ENCODE assay signal across 9 mouse cellular contexts in genomic region chr5:5481662-5482061, GRCm38 (mm10). TPM values are rescaled to one million over a fixed set of nuclear protein-coding genes. Genes with fewer than 3 reads are reported as not detected.
DNase-seq lines count a peak whose midpoint lies in the region; ATAC-seq lines count a peak whose summit lies in the region.
"Had no signal": no experiment of that assay in that cellular context is flagged by ENCODE, and none has a peak within 500 bp of the region (broad histone marks: within the 10 kb centered on the region; RNA-seq: fewer than 3 reads in every experiment).

No protein-coding gene starts in this region.

- no peak overlapping the region for H3K4me3 ChIP-seq in forebrain, embryonic 11.5 days (ENCODE audit: low read depth, low read length)
- H3K4me3 ChIP-seq in forebrain, embryonic 12.5 days (replicated peaks), result no peak overlapping the region

- WGBS in forebrain, embryonic 11.5 days, result 10% methylated on average over 1 of the region's 1 CpGs
- WGBS in forebrain, embryonic 12.5 days, result 7% methylated on average over 1 of the region's 1 CpGs

- no peak overlapping the region for H3K27ac ChIP-seq in forebrain, embryonic 11.5 days (ENCODE audit: low read depth, low read length)
- no peak overlapping the region for H3K27ac ChIP-seq in forebrain, embryonic 12.5 days

- no peak overlapping the region for H3K4me2 ChIP-seq in forebrain, embryonic 11.5 days (ENCODE audit: low read depth, low read length, severe bottlenecking)
- no peak overlapping the region for H3K4me2 ChIP-seq in forebrain, embryonic 12.5 days

- H3K36me3 ChIP-seq in forebrain, embryonic 11.5 days (ENCODE audit: control insufficient read depth, insufficient read depth, low read length), result no peaks in the 10 kb centered on the region
- no peaks in the 10 kb centered on the region for H3K36me3 ChIP-seq in forebrain, embryonic 12.5 days (replicated peaks)

- DNase-seq in forebrain, embryonic 11.5 days (ENCODE audit: low spot score), result no peak
- DNase-seq in left cerebral cortex, postnatal 14 days (ENCODE audit: low spot score in 2 of 2), result peak; percentile 38 to 48
- no peak for DNase-seq in left cerebral cortex, postnatal 36 days (ENCODE audit: low spot score in 2 of 2)
- peak; percentile 63 for DNase-seq in embryo, embryonic 10 days (ENCODE audit: low spot score)
- no peak for DNase-seq in spleen, postnatal 14 days (ENCODE audit: low spot score in 2 of 2)
- no peak for DNase-seq in cerebellum, adult 8-10 months

- intact Hi-C loops in left cerebral cortex, postnatal 14 days (cut with DNase I), result loop anchor here (2.0 to 5.0 kb wide), 2 partner anchors 214 to 519 kb away; no protein-coding TSS in a partner anchor
- intact Hi-C loops in left cerebral cortex, postnatal 36 days (cut with DNase I), result loop anchor here (5.0 kb wide), 2 partner anchors 214 to 519 kb away; no protein-coding TSS in a partner anchor

- no peak overlapping the region for H3K9ac ChIP-seq in forebrain, embryonic 11.5 days (ENCODE audit: low read length)
- no peak overlapping the region for H3K9ac ChIP-seq in forebrain, embryonic 12.5 days

- no peaks in the 10 kb centered on the region for H3K27me3 ChIP-seq in forebrain, embryonic 11.5 days (ENCODE audit: control insufficient read depth, insufficient read depth, low read length)
- H3K27me3 ChIP-seq in forebrain, embryonic 12.5 days, result no peaks in the 10 kb centered on the region

- peak; percentile 56; the same call in 1 of the 2 replicates for ATAC-seq in forebrain, embryonic 11.5 days (replicated peaks; ENCODE audit: low FRiP score)
- no peak for ATAC-seq in forebrain, embryonic 12.5 days (ENCODE audit: low FRiP score)
- peak; percentile 82 for ATAC-seq in megakaryocyte, adult 5-6 weeks (ENCODE audit: poor library complexity, severe bottlenecking)

- H3K4me1 ChIP-seq in forebrain, embryonic 11.5 days (replicated peaks; ENCODE audit: control insufficient read depth, insufficient read depth, low read length), result no peaks in the 10 kb centered on the region
- H3K4me1 ChIP-seq in forebrain, embryonic 12.5 days, result no peaks in the 10 kb centered on the region

- no peaks in the 10 kb centered on the region for H3K9me3 ChIP-seq in forebrain, embryonic 11.5 days (ENCODE audit: control insufficient read depth, low read length)
- no peaks in the 10 kb centered on the region for H3K9me3 ChIP-seq in forebrain, embryonic 12.5 days

RNA-seq across cellular contexts. Expression of gene 1700015F17Rik, which starts 2.7 kb away (rescaled TPM):
- not detected in 2 replicates for polyA plus RNA-seq in forebrain, embryonic 11.5 days (2014; fragmentation: Nextera tagmentation; extraction: Ambion mirVana)
- polyA plus RNA-seq in forebrain, embryonic 12.5 days (2016; fragmentation: Nextera tagmentation; extraction: Ambion mirVana), result not detected in 2 replicates
- total RNA-seq in left cerebral cortex, postnatal 14 days (2021), result 1 to 10 TPM in 1 of 2 experiments, not detected in 1; 1.2 TPM
- total RNA-seq in left cerebral cortex, postnatal 36 days (2021), result under 1 TPM in 1 of 2 experiments, not detected in 1; 0.79 TPM
- total RNA-seq in megakaryocyte, adult 5-6 weeks (2015), result not detected in 2 replicates
- total RNA-seq in megakaryocyte, adult 5-6 weeks (2017), result not detected in 2 replicates
- polyA plus RNA-seq: lung, embryonic 16.5 days had no signal

RNA-seq across cellular contexts. Expression of gene Cldn12, which starts 33.1 kb away (rescaled TPM):
- 34.9 and 41.3 TPM in 2 replicates for polyA plus RNA-seq in forebrain, embryonic 11.5 days (2014; fragmentation: Nextera tagmentation; extraction: Ambion mirVana)
- 32.0 and 36.4 TPM in 2 replicates for polyA plus RNA-seq in forebrain, embryonic 12.5 days (2016; fragmentation: Nextera tagmentation; extraction: Ambion mirVana)
- 10 to 100 TPM; 54.0 to 56.7 TPM for total RNA-seq in left cerebral cortex, postnatal 14 days (2021)
- total RNA-seq in left cerebral cortex, postnatal 36 days (2021), result 10 to 100 TPM; 42.1 to 44.2 TPM
- total RNA-seq in megakaryocyte, adult 5-6 weeks (2015), result 0.80 and 3.2 TPM in 2 replicates
- 2.2 and 2.3 TPM in 2 replicates for total RNA-seq in megakaryocyte, adult 5-6 weeks (2017)

Comparison
In these comparisons a context has a peak if more than half of its experiments do, and no peak if none do; other contexts are left out.
1. DNase-seq: peak in left cerebral cortex, postnatal 14 days (2 of 2) and embryo, embryonic 10 days (single experiment); none in forebrain, embryonic 11.5 days (single experiment), left cerebral cortex, postnatal 36 days (0 of 2), spleen, postnatal 14 days (0 of 2) and cerebellum, adult 8-10 months (single experiment).
2. RNA of gene Cldn12, which starts 33.1 kb away (total RNA-seq): 54.0 to 56.7 TPM in left cerebral cortex, postnatal 14 days and 42.1 to 44.2 TPM in left cerebral cortex, postnatal 36 days; 0.80 to 3.2 TPM in megakaryocyte, adult 5-6 weeks; every median in the first group is over 10 times any median in the second.